Mouse (Mus musculus): ENCODE data around the gene Sp9.

- TF ChIP-seq GATA1 (IDR thresholded peaks at IDR 0.05; ENCODE audit: low read length) (no peak), TAL1 (IDR thresholded peaks at IDR 0.05; ENCODE audit: low read length) (no peak)
Measured at GRCm38 (mm10) chr2:73268281-73268680, 3.4 kb upstream of the Sp9 start.

All from erythroblast, embryonic 14.5 days (primary cell).